Mouse (Mus musculus): ENCODE data around the gene Preb. TPM values are rescaled to one million over a fixed set of nuclear protein-coding genes. Genes with fewer than 3 reads are reported as not detected.

The Preb gene
- polyA plus RNA-seq, 1 experiment: 140 TPM

DNA sequence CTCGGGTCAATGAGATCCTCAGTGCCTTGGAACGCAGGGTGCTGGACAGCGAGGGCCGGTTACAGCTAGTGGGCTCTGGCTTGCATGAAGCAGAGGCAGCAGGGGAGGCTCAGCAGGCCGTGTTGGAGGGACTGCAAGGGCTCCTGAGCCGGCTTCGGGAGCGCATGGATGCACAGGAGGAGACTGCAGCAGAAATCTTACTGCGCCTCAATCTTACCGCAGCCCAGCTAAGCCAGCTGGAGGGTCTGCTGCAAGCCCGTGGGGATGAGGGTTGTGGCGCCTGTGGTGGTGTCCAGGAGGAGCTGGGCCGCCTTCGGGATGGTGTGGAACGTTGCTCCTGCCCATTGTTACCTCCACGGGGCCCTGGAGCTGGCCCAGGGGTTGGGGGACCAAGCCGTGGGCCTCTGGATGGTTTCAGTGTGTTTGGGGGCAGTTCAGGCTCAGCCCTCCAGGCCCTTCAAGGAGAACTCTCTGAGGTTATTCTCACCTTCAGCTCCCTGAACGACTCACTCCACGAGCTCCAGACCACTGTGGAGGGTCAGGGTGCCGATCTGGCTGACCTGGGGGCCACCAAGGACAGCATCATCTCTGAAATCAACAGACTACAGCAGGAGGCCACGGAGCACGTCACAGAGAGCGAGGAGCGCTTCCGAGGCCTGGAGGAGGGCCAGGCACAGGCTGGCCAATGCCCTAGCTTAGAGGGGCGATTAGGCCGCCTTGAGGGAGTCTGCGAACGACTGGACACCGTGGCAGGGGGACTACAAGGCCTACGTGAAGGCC, 42.1 kb downstream of the Preb start:
- Histone ChIP-seq H3K27ac (ENCODE audit: insufficient read depth, low read depth, low read length) (no peak overlapping the region), H3K4me3 (ENCODE audit: insufficient read depth, low read length) (no peak overlapping the region), H3K4me1 (ENCODE audit: control insufficient read depth, insufficient read depth, low read length) (peaks cover 38% of the 10 kb centered on the region)
- no peak for TF ChIP-seq CTCF (IDR thresholded peaks at IDR 0.05; ENCODE audit: low read depth, low read length)
- TF ChIP-seq POLR2A (IDR thresholded peaks at IDR 0.05; ENCODE audit: borderline replicate concordance, low read depth, low read length): no peak

DNA sequence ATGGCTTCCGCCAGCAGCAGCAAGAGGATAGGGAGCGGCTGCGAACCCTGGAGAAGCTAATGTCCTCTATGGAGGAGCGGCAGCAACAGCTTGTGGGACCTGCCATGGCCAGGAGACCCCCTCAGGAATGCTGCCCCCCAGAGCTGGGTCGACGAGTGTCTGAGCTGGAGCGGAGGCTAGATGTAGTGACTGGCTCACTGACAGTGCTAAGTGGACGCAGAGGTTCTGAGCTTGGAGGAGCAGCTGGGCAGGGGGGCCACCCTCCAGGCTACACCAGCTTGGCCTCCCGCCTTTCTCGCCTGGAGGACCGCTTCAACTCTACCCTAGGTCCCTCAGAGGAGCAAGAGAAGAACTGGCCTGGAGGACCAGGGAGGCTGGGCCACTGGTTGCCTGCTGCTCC, 42.8 kb downstream of the Preb start:
- TF ChIP-seq CTCF (IDR thresholded peaks at IDR 0.05; ENCODE audit: low read depth, low read length) (no peak), POLR2A (IDR thresholded peaks at IDR 0.05; ENCODE audit: borderline replicate concordance, low read depth, low read length) (no peak)
- Histone ChIP-seq H3K4me1 (ENCODE audit: control insufficient read depth, insufficient read depth, low read length) (peaks cover 40% of the 10 kb centered on the region), H3K27ac (ENCODE audit: insufficient read depth, low read depth, low read length) (peak overlapping the region; percentile 95), H3K4me3 (ENCODE audit: insufficient read depth, low read length) (no peak overlapping the region)

DNA sequence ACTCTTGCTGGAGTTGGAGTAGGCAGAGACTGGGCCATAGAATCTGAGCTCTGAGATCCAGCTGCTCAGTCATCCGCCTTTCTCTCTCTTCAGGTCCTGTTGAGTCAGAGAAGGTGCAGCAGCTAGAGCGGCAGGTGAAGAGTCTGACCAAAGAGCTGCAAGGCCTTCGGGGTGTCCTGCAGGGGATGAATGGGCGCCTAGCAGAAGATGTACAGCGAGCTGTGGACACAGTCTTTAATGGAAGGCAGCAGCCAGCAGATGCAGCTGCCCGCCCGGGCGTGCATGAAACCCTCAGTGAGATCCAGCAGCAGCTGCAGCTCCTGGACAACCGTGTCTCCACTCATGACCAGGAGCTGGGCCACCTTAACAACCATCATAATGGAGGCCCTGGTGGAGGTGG, 43.3 kb downstream of the Preb start:
- TF ChIP-seq CTCF (IDR thresholded peaks at IDR 0.05; ENCODE audit: low read depth, low read length) (no peak), POLR2A (IDR thresholded peaks at IDR 0.05; ENCODE audit: borderline replicate concordance, low read depth, low read length) (no peak)
- H3K4me3 ChIP-seq (ENCODE audit: insufficient read depth, low read length): no peak overlapping the region
- peaks cover 42% of the 10 kb centered on the region for H3K4me1 ChIP-seq (ENCODE audit: control insufficient read depth, insufficient read depth, low read length)
- peak overlapping the region; percentile 95 for H3K27ac ChIP-seq (ENCODE audit: insufficient read depth, low read depth, low read length)

DNA sequence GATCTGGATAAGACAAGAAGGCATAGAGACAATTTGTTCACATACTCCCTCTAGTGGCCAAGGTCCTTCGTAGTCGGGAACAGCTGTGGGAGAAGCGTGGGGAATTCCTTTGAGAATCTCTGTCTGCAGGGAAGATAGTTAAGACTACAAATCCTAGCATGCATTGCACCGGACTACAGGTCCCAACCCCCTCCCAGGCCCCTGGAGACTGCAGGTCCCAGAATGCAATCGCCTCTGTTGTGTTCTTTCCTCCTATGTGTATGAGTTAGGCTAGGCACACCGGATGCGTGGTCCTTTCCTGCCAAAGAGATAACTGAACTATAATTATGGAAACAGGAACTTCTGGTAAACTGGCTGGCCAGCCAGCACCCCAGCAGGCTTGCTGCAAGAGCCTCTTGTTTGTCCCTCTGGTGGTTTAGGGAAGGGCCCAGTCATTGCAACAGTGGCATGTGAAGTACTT, 44.2 kb downstream of the Preb start:
- no peak for TF ChIP-seq POLR2A (IDR thresholded peaks at IDR 0.05; ENCODE audit: borderline replicate concordance, low read depth, low read length)
- TF ChIP-seq CTCF (IDR thresholded peaks at IDR 0.05; ENCODE audit: low read depth, low read length): 0 out of 2 replicates have a peak, but pooled peaks have one; percentile 22
- Histone ChIP-seq H3K4me3 (ENCODE audit: insufficient read depth, low read length) (no peak overlapping the region), H3K27ac (ENCODE audit: insufficient read depth, low read depth, low read length) (peak overlapping the region; percentile 95), H3K4me1 (ENCODE audit: control insufficient read depth, insufficient read depth, low read length) (peaks cover 42% of the 10 kb centered on the region)

DNA sequence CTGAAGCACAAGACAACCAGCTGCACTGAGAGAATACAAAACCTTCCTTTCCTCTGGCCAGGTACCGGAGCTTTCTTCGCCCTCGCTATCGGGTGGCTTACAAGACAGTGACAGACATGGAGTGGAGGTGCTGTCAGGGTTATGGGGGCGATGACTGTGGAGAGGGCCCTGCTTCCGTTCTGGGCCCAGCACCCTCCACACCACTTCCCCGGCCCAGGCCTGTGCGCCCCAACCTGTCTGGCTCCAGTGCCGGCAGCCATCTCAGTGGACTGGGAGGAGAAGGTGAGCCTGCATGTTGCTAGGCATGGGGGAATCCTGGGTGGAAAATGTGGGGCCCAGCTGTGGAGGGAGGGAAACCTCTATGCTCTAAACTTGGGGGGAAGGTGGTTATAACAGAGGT, 44.7 kb downstream of the Preb start:
- Histone ChIP-seq H3K4me3 (ENCODE audit: insufficient read depth, low read length) (peak overlapping the region; percentile 57), H3K4me1 (ENCODE audit: control insufficient read depth, insufficient read depth, low read length) (peaks cover 37% of the 10 kb centered on the region), H3K27ac (ENCODE audit: insufficient read depth, low read depth, low read length) (peak overlapping the region; percentile 95)
- TF ChIP-seq CTCF (IDR thresholded peaks at IDR 0.05; ENCODE audit: low read depth, low read length): no peak
- no peak for TF ChIP-seq POLR2A (IDR thresholded peaks at IDR 0.05; ENCODE audit: borderline replicate concordance, low read depth, low read length)

DNA sequence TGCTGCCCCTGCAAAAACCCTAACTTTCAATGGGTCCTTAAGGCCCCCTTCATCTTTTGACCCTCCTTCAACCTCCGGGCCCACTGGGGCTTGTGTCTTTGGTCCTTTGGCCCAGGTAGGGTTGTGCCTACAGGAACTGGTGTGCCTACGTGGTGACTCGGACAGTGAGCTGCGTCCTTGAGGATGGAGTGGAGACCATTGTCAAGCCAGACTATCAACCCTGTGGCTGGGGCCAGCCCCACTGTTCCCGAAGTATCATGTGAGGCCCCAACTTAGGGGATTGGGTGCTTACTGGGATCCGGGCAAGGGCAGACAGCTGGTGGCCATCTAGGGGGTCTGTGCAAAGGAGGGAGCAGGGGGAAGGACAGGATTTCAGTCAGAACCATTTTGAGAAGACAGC, 45.3 kb downstream of the Preb start:
- peak overlapping the region; percentile 57 for H3K4me3 ChIP-seq (ENCODE audit: insufficient read depth, low read length)
- no peak for TF ChIP-seq CTCF (IDR thresholded peaks at IDR 0.05; ENCODE audit: low read depth, low read length)
- H3K4me1 ChIP-seq (ENCODE audit: control insufficient read depth, insufficient read depth, low read length): peaks cover 35% of the 10 kb centered on the region
- H3K27ac ChIP-seq (ENCODE audit: insufficient read depth, low read depth, low read length): peak overlapping the region; percentile 95

DNA sequence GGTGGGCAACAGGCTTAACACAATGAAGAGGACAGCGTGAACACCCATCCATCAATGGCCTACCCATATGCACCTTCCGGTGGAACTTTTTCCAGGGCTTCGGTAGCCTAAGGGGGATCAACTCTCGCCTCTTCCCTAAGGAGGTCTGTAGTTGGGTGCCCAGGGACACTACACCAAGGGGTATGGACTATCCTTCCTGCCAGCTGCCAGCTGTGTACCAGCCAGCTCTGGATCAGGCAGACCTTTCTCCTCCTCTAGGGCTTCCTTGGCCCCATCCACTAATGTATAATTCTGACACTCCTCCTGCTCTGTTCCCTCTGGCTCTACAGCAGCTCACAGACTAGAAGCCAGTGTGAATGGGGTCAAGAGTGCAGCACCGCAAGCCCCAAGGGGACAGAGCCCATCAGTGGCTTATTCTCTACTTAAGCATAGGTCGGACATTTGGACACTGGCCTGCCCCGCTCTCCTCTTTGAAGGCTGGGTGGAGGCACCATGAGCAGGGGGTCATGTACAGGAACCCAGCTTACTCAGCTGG, 46.0 kb downstream of the Preb start:
- peak overlapping the region; percentile 57 for H3K4me3 ChIP-seq (ENCODE audit: insufficient read depth, low read length)
- TF ChIP-seq CTCF (IDR thresholded peaks at IDR 0.05; ENCODE audit: low read depth, low read length): no peak
- TF ChIP-seq POLR2A (IDR thresholded peaks at IDR 0.05; ENCODE audit: borderline replicate concordance, low read depth, low read length): no peak
- H3K27ac ChIP-seq (ENCODE audit: insufficient read depth, low read depth, low read length): peak overlapping the region; percentile 95
- peaks cover 35% of the 10 kb centered on the region for H3K4me1 ChIP-seq (ENCODE audit: control insufficient read depth, insufficient read depth, low read length)

DNA sequence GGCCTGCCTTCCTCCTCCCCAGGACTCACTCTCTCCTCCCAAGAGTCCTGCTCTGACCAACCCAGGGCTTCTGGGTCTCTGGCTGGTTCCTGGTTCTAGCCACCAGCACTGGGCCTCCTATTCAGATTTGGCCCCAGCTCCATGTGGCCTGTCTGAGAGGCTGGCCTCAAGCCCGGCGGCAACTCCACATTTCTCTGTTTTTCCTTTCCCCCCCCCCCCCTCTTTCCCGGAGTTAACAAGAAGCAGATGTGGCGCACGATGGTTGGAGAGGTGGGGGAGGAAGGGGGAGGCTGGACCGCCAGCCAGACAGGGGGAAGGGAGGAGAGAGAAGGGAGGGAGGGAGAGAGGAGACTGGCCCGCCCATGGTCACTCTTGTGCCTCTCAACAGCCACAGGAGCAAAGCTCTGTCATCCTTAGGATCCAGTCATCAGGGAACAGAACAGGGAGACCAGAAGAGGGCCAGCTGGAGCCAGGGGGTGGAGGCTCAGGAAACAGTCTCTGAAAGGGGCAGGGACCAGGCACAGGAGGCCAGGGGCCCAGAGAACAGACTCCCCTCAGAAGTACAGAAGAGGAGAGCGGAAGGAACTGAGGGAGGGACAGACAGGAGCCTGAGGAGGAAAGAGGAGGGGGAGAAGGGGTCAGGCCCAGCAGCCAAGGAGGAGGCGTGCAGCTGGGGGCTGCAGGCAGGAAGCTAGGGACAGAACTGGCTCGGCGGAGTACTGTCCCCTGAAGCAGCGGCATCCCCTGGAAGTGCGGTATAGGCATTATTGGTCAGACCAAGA, 46.9 kb downstream of the Preb start, which contains the start of gene Emilin1:
Gene Emilin1 (plus strand): TSS at position 343 of the 782 bp plus-strand sequence.
- Histone ChIP-seq H3K4me1 (ENCODE audit: control insufficient read depth, insufficient read depth, low read length) (peaks cover 35% of the 10 kb centered on the region), H3K4me3 (ENCODE audit: insufficient read depth, low read length) (peak within 1 kb of the TSS; percentile 57), H3K27ac (ENCODE audit: insufficient read depth, low read depth, low read length) (peak within 1 kb of the TSS; percentile 71)
- TF ChIP-seq POLR2A (IDR thresholded peaks at IDR 0.05; ENCODE audit: borderline replicate concordance, low read depth, low read length) (no peak), CTCF (IDR thresholded peaks at IDR 0.05; ENCODE audit: low read depth, low read length) (no peak)

DNA sequence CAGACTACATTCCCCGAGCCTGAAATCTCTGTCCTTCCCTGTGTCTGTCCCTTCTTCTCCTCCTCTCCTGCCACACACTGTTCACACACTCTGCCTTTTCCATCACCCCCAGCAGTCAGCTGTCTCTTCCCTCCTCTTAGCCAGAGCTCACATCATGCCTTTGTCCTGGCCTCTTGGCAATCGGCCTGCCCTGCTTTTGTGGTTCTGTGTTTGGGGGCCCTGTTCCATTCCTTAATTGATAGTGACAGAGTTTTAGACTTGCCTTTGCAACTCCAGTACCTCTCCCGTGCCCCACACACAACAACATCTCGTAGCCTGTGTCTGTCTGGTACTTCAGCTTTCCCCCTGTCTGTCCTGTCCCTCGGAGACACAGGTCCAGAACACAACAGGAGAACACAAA, 48.0 kb downstream of the Preb start:
- peaks cover 31% of the 10 kb centered on the region for H3K4me1 ChIP-seq (ENCODE audit: control insufficient read depth, insufficient read depth, low read length)

DNA sequence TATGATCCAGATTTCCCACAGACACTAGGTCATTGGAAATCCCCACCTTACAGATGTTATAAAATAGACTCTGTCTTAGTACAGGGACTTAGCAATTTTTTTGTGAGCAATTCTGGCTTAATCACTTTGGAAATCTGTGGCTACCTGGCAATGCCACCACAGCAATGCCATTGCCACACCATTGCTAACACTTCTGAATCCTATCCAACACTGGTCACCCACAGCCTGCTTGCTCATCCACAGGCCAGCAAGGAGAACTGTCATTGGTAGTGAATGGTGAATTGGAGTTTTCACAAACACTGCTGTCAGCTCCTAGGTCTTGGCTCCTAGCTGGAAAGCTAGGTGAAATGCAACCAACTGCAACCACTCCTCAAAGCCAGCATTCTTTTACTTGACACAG, 49.7 kb downstream of the Preb start:
- Histone ChIP-seq H3K4me3 (ENCODE audit: insufficient read depth, low read length) (no peak overlapping the region), H3K27ac (ENCODE audit: insufficient read depth, low read depth, low read length) (no peak overlapping the region), H3K4me1 (ENCODE audit: control insufficient read depth, insufficient read depth, low read length) (peaks cover 21% of the 10 kb centered on the region)
- no peak for TF ChIP-seq CTCF (IDR thresholded peaks at IDR 0.05; ENCODE audit: low read depth, low read length)
- no peak for TF ChIP-seq POLR2A (IDR thresholded peaks at IDR 0.05; ENCODE audit: borderline replicate concordance, low read depth, low read length)

More for the DNA sequence above, 48.0 kb downstream of the Preb start:
- Histone ChIP-seq H3K4me3 (ENCODE audit: insufficient read depth, low read length) (no peak overlapping the region), H3K27ac (ENCODE audit: insufficient read depth, low read depth, low read length) (peak overlapping the region; percentile 71)
- TF ChIP-seq CTCF (IDR thresholded peaks at IDR 0.05; ENCODE audit: low read depth, low read length): no peak

Data from bone marrow macrophage, adult 2 months (primary cell).